Mouse (Mus musculus) erythroblast, adult 5-6 weeks (primary cell): Measurements from ENCODE around the gene Sctr. TPM values are rescaled to one million over a fixed set of nuclear protein-coding genes. Genes with fewer than 3 reads are reported as not detected.

Experiments
- ATAC-seq: replicated peaks from 2 replicates; pipeline ENCODE4 v1.8.0; 2016; ENCODE audit warnings: moderate number of reproducible peaks, mild to moderate bottlenecking, moderate TSS enrichment, inconsistent platforms; ENCODE audit not compliant: poor library complexity, low FRiP score, severe bottlenecking
- total RNA-seq, 2 experiments: library from RNA; stranded (forward) in 1 of 2; stranded (reverse) in 1 of 2; fragments of 150-400 nt in 1 of 2; fragments of 200-764, 138-1000 nt in 1 of 2; gene quantifications; 2 replicates each; pipeline versions ENCODE4 v1.2.3 to v1.2.4; 2015 to 2017; ENCODE audit warnings: low replicate concordance in 2 of 2

The Sctr gene
- not detected in 2 replicates for total RNA-seq (2015; ENCODE audit: low replicate concordance)
- not detected in 2 replicates for total RNA-seq (2017; ENCODE audit: low replicate concordance)

DNA sequence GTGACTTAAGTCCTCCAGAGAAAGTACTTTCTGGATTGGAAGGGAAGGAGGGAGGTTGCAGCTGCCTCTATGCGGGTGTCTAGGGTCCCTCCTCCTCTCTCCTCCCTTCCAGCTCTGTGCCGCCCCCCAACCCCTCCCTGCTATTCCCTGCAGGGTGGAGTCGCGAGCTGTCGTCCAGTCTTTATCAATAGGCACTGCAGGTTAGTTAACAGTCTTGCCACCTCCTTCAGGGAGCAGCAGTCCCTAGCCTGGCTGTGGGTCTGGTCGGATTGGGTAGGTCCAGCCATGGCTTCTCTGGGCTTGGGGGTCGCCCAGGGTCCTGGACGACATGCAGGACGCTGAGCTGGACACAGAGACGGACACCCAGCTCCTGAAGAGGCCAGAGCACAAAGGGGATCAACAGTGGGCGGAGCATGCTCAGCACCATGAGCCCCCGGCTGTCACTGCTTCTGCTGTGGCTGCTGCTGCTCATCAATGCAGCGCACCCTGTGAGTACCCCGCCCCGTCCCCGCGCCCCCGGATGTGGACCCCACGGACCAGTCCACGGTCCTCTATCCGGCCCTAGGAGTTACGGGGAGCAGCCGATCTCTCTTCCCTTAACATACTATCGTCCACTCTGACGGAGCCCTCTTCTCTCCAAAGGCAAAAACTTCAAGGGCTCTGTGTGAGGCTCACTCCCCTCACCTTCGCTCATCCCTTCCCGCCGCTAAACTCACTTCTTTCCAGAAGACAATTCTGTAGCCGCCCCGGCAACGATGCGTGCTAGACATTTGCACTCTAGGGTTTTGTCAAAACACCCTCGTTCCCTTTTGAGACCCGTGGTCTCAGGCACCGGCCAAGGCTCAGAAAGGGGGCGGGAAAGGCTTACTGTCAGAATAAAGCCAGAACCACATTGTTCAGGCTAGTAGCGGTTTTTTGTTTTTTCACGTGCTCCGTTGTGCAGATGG is at the start of gene Sctr:
TSS of gene Sctr (plus strand) at position 51 of the 947 bp plus-strand sequence.
- no peak for ATAC-seq

DNA sequence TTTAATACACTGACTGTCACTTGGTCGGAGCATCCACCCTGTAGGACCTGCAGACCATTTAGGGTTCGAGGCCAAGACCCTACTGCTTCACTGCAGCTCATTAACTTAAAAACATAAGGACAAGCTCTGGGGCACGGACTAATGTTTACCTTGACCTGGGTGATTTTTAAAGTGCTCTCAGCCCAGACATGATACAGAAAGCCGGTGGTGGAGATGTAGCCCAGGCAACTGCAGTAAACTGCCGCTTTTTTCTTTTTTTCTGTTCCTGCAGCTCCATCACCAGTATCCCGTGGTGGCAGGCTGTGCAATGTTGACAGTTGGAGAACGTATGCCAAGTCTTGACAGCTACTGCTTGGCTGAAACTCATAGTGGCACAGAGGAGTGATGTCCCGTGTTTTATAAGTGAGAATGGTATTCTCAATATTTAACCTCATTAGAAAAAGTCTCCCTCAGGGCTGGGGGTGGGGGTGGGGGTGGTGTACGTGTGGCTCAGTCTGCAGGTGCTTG is 48.9 kb upstream of the Sctr start:
- ATAC-seq, result no peak

DNA sequence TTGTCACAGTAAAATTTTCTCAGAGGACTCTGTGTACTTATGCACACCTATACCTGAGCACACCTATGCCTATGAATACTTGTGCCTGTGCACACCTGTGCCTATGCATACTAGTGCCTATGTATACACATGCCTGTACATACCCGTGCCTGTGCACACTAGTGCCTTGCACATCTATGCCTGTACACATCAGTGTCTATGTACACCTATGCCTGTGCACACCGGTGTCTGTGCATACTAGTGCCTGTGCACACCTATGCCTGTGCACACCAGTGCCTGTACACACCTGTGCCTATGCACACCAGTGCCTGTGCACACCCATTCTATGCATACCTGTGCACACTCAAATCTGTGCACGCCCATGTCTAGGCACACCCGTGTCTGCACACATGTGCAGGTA is 47.2 kb upstream of the Sctr start:
- ATAC-seq, result no peak

DNA sequence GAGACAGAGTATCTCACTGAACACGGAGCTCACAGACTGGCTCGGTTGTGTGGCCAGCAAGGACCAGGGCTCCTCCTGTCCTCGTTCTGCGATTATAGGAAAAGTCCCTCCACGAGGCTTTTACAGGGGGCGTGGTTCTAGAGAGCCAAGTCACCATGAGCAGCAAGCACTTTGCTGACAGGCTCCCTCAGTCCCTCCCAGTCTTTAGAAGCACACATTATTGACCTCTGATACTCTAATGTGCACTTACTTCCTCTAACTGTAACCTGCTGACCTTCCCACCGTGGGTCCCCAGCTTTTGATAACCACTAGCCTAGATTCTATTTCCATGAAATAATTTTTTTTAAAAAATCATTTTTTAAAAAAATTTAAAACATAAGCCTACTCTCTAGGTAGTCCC is 46.8 kb upstream of the Sctr start:
- ATAC-seq, result no peak

DNA sequence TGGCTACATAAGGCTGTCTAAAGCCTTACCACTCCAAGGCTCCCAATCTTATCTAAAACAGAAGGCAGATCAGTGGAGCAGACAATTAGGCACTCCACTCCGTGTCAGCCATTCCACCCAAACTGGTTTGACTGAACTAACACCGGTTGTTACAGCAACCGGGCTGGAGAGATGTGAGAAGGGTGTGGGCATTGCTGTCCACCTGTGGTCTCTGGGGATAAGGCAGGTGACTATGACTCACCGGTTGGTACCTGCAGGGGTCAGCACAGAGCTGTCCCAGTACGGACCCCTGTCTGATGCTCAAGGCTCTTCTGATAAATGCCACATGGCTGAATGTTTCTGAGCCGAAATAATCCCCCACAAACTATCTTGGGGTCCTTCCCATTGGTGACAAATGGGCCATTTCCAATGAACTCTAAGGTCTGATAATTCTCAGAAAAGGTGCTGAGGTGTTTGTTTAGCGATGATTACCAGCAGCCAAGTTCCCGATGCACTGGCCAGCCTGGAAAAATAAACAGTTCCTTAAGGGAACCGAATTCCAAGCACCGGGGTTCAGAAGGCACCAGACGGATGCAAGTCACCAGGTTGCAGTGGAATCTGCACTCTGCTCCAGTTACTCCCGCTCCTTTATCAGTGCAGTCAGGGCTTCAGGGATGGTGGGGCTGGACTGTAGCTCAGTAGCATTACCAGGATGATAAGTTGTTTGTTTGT is 40.7 kb upstream of the Sctr start:
- no peak for ATAC-seq

DNA sequence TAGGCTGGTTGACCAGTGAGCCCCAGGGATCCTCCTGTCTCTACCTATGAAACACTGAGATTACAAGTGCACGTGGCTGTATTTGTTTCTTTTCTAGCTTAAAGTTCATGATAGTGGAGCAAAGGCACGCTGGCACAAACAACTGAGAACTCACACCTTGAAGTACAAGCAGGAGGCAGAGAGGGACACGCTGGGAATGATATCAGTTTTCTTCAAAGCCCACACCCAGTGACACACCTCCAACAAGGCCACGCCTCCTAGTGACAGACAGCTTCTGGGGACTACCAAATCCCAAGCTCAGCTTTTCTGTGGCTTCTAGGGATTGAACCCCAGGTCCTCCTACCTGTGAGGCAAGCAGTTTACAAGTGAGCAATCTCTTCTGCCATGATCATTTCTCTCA is 33.6 kb upstream of the Sctr start:
- ATAC-seq, result no peak

DNA sequence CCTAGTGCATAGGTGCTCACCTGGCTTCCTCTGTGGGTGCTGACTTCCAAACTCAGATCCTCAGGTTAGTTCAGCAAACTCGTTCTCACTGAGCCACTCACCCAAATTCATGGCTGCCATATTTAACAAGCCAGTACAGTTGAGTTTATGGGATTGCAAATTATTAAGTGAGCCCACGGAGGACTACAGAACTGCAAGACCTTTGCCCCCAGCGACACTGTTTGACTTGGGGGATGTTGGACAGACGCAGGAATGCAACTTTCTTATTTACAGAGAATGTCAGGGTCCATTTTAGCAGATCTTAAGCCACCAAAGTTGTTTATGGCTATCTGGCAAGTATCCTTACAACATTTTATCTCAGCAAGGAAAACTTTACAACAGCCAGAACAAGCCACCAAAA is 31.6 kb upstream of the Sctr start:
- ATAC-seq, result no peak

DNA sequence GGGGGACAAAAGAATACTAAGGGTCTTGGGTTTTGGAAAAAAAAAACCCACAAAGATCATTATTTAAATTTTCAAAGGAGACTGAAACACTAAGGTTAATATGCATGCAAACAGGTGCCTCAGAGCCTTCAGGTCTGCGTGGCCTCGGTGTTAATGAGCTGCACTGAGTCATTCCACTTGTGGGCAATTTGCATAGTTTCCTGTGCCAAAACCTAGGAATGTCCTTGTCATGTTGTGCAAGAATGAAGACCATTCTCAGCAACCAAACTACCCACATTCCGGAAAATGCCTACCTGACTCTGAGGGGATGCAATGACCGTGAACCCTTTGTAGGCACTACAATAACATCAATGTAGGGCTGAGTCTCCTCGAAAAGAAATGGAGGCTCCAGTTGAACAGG is 20.1 kb upstream of the Sctr start:
- ATAC-seq, result no peak

DNA sequence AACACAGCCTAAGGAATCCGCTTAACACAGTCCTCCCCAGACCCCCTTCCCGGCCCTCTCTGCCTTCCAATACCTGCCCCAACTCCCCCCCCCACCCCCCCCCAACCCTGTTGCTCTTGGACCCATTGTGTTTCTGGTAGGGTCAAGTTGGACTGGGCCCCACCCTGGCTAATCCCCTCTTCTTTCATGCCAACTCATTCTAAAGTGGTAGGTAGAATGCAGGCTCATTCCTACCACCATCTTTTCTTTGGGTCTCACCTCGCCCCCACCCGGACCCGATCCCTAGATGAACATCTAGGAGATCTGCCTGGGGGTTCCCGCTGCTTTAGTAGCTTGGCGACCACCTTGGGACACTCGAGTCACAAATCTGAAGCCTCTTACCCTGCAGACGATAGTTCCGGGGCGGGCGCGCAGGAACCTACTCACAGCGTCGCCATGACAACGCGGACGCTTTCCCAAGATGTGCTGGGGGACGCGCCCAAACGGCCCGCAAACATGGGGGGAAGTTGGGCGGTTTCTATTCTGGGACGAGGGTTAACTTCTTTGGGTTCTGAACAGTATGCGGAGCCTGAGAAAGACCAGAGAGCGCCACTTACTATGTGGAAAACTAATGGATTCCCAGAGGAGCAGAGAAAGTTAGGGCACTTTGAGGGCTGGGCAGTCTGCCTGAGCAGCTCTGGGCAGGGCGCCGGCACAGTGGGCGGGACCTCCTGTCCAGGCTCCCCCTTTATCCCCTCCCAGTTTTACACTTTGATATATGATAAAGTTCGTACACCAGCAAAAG is 9.7 kb upstream of the Sctr start, which contains the start of gene Cfap221:
TSS of gene Cfap221 (minus strand) at position 437 of the 784 bp plus-strand sequence.
- no peak for ATAC-seq

DNA sequence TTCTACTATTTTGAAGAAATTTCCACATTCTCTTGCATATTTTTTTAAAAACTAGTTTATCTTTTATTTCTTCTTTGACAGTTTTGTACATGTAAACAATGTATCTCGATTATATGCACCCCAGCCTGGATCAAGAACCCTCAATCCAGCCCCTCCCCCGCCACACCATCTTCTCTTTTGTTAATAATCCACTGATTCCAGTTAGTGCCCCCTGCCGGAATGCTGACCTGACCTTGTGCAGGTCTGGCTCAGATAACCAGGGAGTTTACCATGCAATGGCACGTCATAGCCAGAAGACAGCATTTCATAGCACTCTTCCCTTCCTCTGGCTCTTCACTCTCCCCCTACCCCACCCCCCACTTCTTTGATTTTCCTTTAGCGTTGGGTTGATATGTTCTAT is 9.1 kb upstream of the Sctr start:
- ATAC-seq, result no peak

DNA sequence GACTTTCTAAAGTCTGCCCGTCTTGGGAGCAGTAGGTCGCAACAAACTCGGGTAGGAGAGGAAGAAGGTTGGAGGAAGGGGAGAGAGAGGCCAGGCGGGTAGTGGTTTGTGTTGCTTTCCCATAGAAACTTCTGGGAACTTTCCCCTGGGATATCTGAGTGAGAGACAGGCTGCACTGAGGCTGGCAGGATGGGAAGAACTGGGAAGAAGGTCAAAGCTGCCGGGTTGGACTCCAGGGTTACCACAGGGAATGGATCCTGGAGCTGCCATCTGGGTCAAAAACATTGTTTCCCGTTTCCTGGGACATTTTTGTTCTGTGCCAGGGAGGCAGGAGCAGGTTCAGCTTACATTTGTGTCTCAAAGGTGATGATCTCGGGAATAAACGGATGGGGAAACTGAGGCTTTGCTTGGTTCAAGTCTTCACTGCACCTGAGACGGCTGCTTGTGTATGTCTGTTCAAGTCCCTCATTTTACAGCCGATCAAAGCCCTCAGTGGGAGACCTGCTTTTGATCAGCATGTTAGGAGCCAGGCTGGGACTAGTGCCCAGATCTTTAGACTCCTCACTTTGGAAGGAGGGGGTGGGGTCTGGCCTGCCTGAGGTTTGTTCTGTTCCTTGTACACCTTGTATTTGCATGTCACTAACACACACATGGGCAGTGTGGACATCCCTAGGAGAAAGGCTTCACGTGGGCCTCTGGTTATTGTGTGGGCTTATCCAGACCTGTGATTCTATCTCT is 1.3 kb downstream of the Sctr start:
- ATAC-seq, result no peak

DNA sequence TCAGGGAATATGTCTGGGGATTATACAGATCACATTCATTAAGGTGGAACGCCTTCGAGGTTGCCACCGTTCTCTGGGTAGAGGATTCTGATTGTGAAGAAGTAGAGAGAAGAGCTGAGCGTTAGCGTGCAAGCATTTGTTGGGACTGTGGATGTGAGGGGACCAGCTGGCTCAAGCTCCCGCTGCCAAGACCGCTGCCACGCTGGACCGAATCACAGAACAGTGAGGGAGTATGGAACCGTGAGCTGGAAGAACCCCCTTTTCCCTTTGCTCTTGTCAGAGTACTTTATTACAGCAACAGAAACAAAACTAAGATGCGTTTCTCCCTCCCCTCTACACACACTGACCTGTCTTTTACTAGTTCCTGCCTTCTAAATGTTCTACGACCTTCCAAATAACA is 5.9 kb downstream of the Sctr start:
- no peak for ATAC-seq

DNA sequence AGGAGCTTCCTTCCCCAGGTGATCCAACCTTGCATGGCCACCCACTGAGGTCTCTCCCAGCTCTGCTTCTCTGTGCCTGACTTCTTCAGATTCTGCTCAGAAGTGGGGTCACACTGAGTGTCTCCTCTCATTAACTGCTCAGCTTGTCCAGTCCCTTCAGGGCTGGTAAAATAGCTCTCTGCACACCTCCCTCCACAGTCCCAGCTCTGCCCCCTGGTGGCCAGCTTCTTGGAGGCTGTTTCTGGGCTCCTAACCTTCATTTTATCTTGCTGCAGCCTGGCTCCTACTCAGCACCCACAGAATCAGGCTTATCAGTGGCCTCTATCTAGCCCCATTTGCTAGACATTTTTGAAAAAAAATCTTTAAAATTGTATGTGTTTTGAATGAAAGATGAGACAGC is 6.4 kb downstream of the Sctr start:
- no peak; the same call in 1 of the 2 replicates for ATAC-seq

DNA sequence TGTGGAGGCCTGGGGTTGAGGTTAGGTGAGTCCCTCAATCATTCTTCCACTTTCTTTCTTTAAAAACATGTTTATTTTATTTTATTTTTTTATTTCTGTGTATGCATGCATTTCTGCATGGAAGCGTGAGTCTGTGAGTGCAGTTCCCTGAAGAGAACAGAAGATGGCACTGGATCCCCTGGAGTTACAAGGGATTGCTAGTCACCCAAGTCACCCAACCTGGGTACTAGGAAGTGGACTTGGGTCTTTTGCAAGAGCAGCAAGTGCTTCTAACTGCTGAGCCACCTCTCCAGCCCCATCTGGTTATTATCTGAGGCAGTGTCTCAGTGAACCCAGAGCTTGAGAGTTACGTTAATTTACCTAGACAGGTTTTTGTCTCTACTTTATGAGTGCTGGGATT is 9.5 kb downstream of the Sctr start:
- ATAC-seq, result no peak

DNA sequence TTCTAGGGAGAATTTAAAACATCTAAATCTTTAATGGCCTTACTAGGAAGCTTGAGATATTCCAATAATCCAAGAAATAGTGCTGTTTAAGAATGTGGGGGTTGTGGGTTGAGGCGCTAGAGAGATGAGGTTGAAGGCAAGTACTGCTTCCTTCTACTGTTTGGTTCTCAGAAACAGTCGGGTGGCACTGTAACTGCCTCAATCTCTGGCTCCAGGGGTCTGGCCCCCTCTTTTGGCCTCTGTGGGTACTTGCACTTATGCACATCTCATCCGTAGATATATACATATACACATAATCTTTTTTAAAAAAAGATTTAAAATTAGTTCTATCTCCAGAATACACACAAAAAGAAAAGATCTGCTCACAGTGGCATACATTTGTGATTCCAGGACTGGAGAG is 12.2 kb downstream of the Sctr start:
- ATAC-seq, result no peak

DNA sequence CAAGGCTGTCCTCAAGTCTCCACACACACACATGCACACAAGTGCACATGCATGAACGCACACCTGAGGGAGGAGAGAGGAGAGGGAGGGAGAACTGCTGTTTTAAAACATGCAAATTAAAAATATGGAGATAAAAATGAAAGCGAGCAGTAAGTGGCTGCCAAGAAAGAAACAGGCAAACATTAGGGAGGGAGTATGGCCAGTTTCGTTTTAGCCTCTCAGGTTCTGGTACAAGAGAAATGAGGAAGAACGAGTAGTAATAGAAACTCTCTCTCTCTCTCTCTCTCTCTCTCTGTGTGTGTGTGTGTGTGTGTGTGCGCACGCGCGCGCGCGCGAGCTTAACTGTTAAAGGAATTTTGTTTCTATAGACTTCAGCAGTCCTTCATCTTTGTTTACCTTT is 12.7 kb downstream of the Sctr start:
- ATAC-seq, result no peak

DNA sequence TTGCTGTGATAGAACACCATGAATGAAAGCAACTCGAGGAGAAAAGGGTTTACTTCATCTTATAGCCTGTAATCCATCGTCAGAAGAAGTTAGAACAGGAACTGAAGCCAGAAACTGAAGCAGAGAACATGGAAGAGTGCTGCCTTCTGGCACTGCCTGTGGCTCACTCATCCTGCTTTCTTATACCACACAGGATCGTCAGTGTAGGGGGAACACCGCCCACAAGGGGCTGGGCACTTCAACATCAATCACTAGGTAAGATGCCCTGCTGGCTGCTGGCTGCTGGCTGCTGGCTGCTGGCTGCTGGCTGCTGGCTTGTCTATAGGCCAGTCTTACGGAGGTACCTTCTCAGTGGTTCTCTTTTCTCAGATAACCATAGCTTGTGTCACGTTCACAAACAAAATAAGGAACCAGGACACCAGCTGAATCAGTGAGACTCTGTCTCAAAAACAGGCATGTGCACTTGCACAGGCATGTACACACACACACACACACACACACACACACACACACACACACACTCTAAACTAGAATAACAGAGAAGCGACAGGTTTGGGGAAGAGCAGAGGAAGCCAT is 13.7 kb downstream of the Sctr start:
- no peak for ATAC-seq

DNA sequence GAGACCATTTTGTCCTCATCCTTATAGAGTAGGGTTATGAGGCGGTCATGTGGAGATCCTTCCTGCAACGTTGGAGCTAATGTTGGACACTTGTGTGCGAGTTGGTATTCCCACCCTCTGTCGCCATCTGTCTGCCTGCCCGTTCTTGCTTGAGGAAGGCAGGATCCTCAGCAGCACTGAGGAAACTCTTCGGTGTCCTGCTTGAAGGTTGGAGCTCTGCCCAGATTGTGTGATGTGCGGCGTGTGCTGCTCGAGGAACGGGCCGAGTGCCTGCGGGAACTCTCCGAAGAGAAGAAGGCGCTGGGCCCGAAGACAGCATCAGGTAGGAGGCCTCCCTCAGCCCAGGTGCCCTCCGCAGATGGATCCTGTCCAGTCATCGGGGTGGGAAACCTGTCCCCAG is 15.3 kb downstream of the Sctr start:
- ATAC-seq, result no peak
